Mouse (Mus musculus): Measurements from ENCODE around the gene Trib2.

DNA sequence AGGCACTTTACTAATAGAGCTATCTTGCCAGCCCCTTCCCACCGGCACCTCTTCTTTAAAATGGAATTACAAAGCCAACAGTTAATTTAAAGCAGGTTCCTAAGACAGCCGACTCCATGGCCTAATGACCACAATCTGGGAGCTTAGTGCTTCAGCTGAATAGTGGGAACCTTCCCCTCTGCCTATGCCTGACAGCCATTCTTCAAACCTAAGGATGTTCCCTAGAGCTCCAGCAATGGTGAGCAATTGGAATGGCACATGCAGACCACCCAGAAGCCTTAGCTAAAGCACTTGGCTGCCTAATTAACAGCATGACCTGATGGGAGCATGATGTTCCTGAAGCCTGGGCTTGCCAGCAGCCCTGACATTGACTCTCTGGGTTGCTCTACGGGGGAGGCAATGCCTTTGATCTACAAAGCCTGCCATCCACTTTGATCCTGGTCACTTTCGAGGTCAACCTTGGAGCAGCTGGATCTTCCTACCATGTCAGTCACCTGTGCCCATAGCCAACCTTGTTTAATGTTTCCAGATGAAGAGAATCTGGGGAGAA, 67.0 kb downstream of the Trib2 start:
- TF ChIP-seq CTCF (IDR thresholded peaks at IDR 0.05; ENCODE audit: control insufficient read depth, insufficient read depth, low read length): no peak
- TF ChIP-seq POLR2A (IDR thresholded peaks at IDR 0.05; ENCODE audit: borderline replicate concordance, control insufficient read depth, low read depth, low read length): no peak
